Mouse (Mus musculus): ENCODE measurements around the gene Ggact.

DNA sequence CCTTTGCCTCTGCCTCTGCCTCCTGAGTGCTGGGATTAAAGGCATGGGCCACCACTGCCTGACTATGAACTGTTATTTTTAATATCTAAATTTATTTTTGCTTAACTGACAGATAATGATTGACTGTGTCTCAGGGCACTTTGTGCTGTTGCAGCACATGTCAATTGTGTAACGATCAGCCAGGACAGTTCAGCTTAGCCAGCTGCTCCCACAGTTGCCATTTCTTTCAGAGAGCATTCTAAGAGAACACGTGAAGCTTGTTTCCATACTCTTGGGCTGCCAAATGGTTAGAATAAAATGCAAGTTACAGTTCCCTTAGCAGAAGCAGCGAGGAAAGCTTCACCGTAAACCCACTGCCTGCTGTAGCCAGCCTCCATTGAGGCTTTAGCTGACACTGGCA lies 113.3 kb downstream of the Ggact start:
- TF ChIP-seq GATA1 (IDR thresholded peaks at IDR 0.05; ENCODE audit: borderline replicate concordance, low read length) (no peak), FLI1 (IDR thresholded peaks at IDR 0.05; ENCODE audit: low read length) (no peak)
